Mouse (Mus musculus) liver, adult 2 months (tissue): ENCODE results near the gene Unk.

Experiments
- CTCF ChIP-seq: fragments of 200-500 bp; IDR thresholded peaks from 2 replicates; pipeline ENCODE4 v1.5.1; 2011; ENCODE audit warnings: low read depth, low read length, control low read depth
- POLR2A ChIP-seq: fragments of 200-500 bp; IDR thresholded peaks from 2 replicates; pipeline ENCODE4 v1.6.1; 2011; ENCODE audit warnings: low read length, control low read depth; ENCODE audit not compliant: insufficient read depth; ENCODE audit errors: extremely low read depth

- no peak for TF ChIP-seq POLR2A
- no peak for TF ChIP-seq CTCF
Measured at GRCm38 (mm10) chr11:116075539-116076265, 45.6 kb downstream of the Unk start.
